Mouse (Mus musculus) forebrain, postnatal 0 days (tissue): ENCODE data around the gene Six1. TPM values are rescaled to one million over a fixed set of nuclear protein-coding genes. Genes with fewer than 3 reads are reported as not detected.
"Not testable (repeated sequence)": the region's sequence is repeated elsewhere in the genome, so short reads cannot be mapped to it uniquely, and the experiment has no call there.

Experiments
- ATAC-seq: fragments of 200-750 bp; cut with Nextera tagmentation; 2 replicates; pipeline ENCODE4 v1.8.0; 2017; ENCODE audit warnings: mild to moderate bottlenecking, moderate library complexity
- DNase-seq: peaks from one replicate; pipeline ENCODE4 v3.0.0-alpha.2; 2015
- H3K27ac ChIP-seq: fragments of 300-500 bp; sonication (generic); 2 replicates; pipeline ENCODE4 v1.5.1; 2014; ENCODE audit warnings: low read depth, mild to moderate bottlenecking, antibody characterized with exemption, low read length, moderate library complexity, mixed read lengths
- H3K27me3 ChIP-seq: fragments of 300-500 bp; sonication (generic); 2 replicates; pipeline ENCODE4 v1.6.1; 2014; ENCODE audit warnings: mild to moderate bottlenecking, low read length, mixed read lengths; ENCODE audit not compliant: insufficient read depth
- H3K36me3 ChIP-seq: fragments of 300-500 bp; sonication (generic); 2 replicates; pipeline ENCODE4 v1.6.1; 2014; ENCODE audit warnings: mild to moderate bottlenecking, moderate library complexity; ENCODE audit not compliant: insufficient read depth
- H3K4me1 ChIP-seq: fragments of 300-500 bp; sonication (generic); 2 replicates; pipeline ENCODE4 v1.6.1; 2014; ENCODE audit warnings: antibody characterized with exemption; ENCODE audit not compliant: insufficient read depth
- H3K4me2 ChIP-seq: fragments of 300-500 bp; sonication (generic); 2 replicates; pipeline ENCODE4 v1.6.1; 2014; ENCODE audit warnings: low read depth, mild to moderate bottlenecking, moderate library complexity
- H3K4me3 ChIP-seq: fragments of 300-500 bp; sonication (generic); 2 replicates; pipeline ENCODE4 v1.5.1; 2014; ENCODE audit warnings: low read depth, low read length, mixed read lengths
- H3K9ac ChIP-seq: fragments of 300-500 bp; sonication (generic); 2 replicates; pipeline ENCODE4 v1.6.1; 2014; ENCODE audit warnings: mild to moderate bottlenecking
- H3K9me3 ChIP-seq: fragments of 300-500 bp; sonication (generic); 2 replicates; pipeline ENCODE4 v1.6.1; 2016; ENCODE audit warnings: low read length
- CTCF ChIP-seq: sonication (generic); IDR thresholded peaks from 2 replicates; pipeline ENCODE4 v1.5.1; 2016; ENCODE audit warnings: antibody characterized with exemption, control low read depth, low read depth
- WGBS: fragments of 180-500 bp; shearing (Covaris S2); extraction: QIAGEN DNeasy Blood & Tissue Kit; methylation state at CpG from one replicate; pipeline ENCODE4 v1.1.7; 2014; 5-methylcytosine and 5-hydroxymethylcytosine counted together
- polyA plus RNA-seq: library from polyadenylated mRNA; unstranded; fragments of >200 nt; fragmentation: Nextera tagmentation; extraction: Ambion mirVana; gene quantifications from 2 replicates; pipeline ENCODE4 v1.2.1, GENCODE M21; 2015
- total RNA-seq: library from RNA; depleted of rRNA; stranded (reverse); fragments of >200 nt; gene quantifications from 2 replicates; pipeline ENCODE4 v1.2.3, GENCODE M21; 2014; rRNA removed

The Six1 gene
- total and polyA plus RNA-seq, 2 experiments from 2014 or later = 0.62 to 0.65 TPM

GRCm38 (mm10) chr12:73012136-73012785 is 41.4 kb downstream of the Six1 start:
- ATAC-seq (no peak), DNase-seq (no peak)
- WGBS = 57% methylated on average over 10 of the region's 10 CpGs
- Histone ChIP-seq H3K36me3 (no peaks in the 10 kb centered on the region), H3K4me3 (no peak overlapping the region), H3K9ac (no peak overlapping the region), H3K27ac (no peak overlapping the region), H3K4me2 (no peak overlapping the region), H3K9me3 (no peaks in the 10 kb centered on the region), H3K4me1 (no peaks in the 10 kb centered on the region), H3K27me3 (no peaks in the 10 kb centered on the region)
- TF ChIP-seq CTCF = no peak

GRCm38 (mm10) chr12:73002903-73003302 is 50.8 kb downstream of the Six1 start:
- H3K9ac ChIP-seq, H3K36me3 ChIP-seq, H3K4me1 ChIP-seq, H3K27ac ChIP-seq, H3K4me2 ChIP-seq, DNase-seq, H3K9me3 ChIP-seq, ATAC-seq, H3K4me3 ChIP-seq, H3K27me3 ChIP-seq: not testable (repeated sequence)
- WGBS = 54% methylated on average over 9 of the region's 9 CpGs

GRCm38 (mm10) chr12:73002281-73002680 is 51.4 kb downstream of the Six1 start:
- 61% methylated on average over 17 of the region's 17 CpGs for WGBS
- H3K4me3 ChIP-seq, H3K27ac ChIP-seq, H3K36me3 ChIP-seq, H3K27me3 ChIP-seq, H3K9ac ChIP-seq, H3K9me3 ChIP-seq, H3K4me1 ChIP-seq, ATAC-seq, H3K4me2 ChIP-seq, DNase-seq: not testable (repeated sequence)

GRCm38 (mm10) chr12:72998105-72999001 is 55.3 kb downstream of the Six1 start:
- H3K36me3 ChIP-seq = no peaks in the 10 kb centered on the region
- no peaks in the 10 kb centered on the region for H3K4me1 ChIP-seq
- 87% methylated on average over 4 of the region's 4 CpGs for WGBS
- ATAC-seq (no peak), DNase-seq (no peak)
- no peak overlapping the region for H3K27ac ChIP-seq
- no peaks in the 10 kb centered on the region for H3K27me3 ChIP-seq
- no peaks in the 10 kb centered on the region for H3K9me3 ChIP-seq
- no peak overlapping the region for H3K4me2 ChIP-seq
- no peak for TF ChIP-seq CTCF
- no peak overlapping the region for H3K4me3 ChIP-seq
- H3K9ac ChIP-seq = no peak overlapping the region

GRCm38 (mm10) chr12:72996646-72997045 is 57.0 kb downstream of the Six1 start:
- no peaks in the 10 kb centered on the region for H3K9me3 ChIP-seq
- no peaks in the 10 kb centered on the region for H3K36me3 ChIP-seq
- H3K9ac ChIP-seq = no peak overlapping the region
- H3K4me3 ChIP-seq = no peak overlapping the region
- WGBS = 97% methylated on average over 3 of the region's 3 CpGs
- H3K27ac ChIP-seq = no peak overlapping the region
- no peaks in the 10 kb centered on the region for H3K4me1 ChIP-seq
- no peak overlapping the region for H3K4me2 ChIP-seq
- H3K27me3 ChIP-seq = no peaks in the 10 kb centered on the region
- TF ChIP-seq CTCF = no peak
- ATAC-seq = no peak
- DNase-seq = no peak

Other genes starting within 250 kb of the Six1 start
- gene Six6, start 114.0 kb downstream of the Six1 start, total RNA-seq = 1.2 and 4.0 TPM in 2 replicates
- gene Six6, start 114.0 kb downstream of the Six1 start, polyA plus RNA-seq = 0.06 and 0.77 TPM in 2 replicates
- 4.3 and 9.4 TPM in 2 replicates for gene 4930447C04Rik, start 113.1 kb downstream of the Six1 start, total RNA-seq
- gene 4930447C04Rik, start 113.1 kb downstream of the Six1 start, polyA plus RNA-seq = 2.3 TPM in 2 replicates
- 0.31 and 0.43 TPM in 2 replicates for gene Six4, start 59.6 kb upstream of the Six1 start, total RNA-seq
- 0.09 and 0.13 TPM in 2 replicates for gene Six4, start 59.6 kb upstream of the Six1 start, polyA plus RNA-seq
- 14.8 and 16.1 TPM in 2 replicates for gene Mnat1, start 69.8 kb upstream of the Six1 start, total RNA-seq
- 16.3 and 18.6 TPM in 2 replicates for gene Mnat1, start 69.8 kb upstream of the Six1 start, polyA plus RNA-seq
- 13.3 and 13.9 TPM in 2 replicates for gene Trmt5, start 232.8 kb upstream of the Six1 start, total RNA-seq
- 12.0 and 12.7 TPM in 2 replicates for gene Trmt5, start 232.8 kb upstream of the Six1 start, polyA plus RNA-seq
- gene Slc38a6, start 232.9 kb upstream of the Six1 start, total RNA-seq = 9.8 and 20.2 TPM in 2 replicates
- 4.5 and 9.2 TPM in 2 replicates for gene Slc38a6, start 232.9 kb upstream of the Six1 start, polyA plus RNA-seq